Mouse (Mus musculus): ENCODE results near the gene Gm17018.

Gene Gm17018

DNA sequence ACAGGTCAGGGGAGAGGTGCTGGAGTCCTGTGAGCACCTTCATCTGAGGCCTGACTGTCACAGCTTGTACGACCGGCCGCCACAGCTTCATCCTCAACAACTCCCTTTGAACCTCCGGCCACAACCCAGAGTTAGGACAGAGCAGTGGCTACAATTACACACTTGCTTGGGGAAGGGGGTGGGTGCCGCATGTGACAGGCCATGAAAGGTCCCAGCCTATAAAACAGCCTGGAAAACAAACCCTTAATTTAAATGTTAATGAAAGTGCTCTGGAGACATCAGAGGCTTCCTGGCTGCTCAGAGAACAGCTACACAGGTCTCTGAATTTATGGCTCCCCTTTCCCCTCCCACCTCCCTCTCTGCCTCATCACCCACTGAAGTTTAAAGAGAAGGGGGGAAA, 61.7 kb downstream of the Gm17018 start:
- DNase-seq (ENCODE audit: low spot score in 2 of 2), result no peak

DNA sequence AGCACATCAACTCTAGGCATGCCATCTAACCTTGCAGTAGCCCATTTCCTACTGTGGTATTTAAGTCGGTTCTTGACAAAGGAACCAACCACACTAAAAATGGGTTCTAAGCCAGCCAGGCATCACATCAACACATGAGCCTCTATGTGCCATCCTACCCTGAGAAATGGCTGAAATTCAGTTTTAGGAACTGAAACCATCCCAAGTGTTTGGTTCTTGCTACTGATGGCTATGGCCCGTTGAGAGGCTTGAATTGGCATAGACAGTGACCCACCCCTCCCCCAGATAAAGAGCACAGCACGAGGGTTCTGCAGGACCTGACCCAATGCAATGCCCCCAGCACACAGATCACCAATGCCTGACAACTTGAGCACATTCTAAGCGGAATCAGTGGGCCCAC, 63.3 kb downstream of the Gm17018 start:
- DNase-seq (ENCODE audit: low spot score in 2 of 2), result no peak

DNA sequence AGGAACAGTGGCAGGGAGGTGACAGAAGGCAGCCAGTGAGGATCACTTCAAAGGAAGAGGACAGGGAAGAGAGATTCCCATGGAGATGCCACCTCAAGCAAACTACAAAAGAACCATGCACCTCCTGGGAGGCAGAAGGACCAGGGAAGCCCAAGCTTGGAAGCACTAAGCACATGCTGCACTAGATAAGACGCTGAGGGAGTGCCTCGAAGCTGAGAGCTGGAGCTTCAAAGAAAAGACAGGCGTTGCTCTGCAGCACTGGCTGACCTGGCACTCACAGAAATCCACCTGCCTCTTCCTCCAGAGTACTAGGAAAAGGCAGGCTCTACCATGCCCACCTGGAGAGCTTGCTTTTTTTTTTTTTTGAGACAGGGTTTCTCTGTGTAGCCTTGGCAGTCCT, 66.6 kb downstream of the Gm17018 start:
- no peak for DNase-seq (ENCODE audit: low spot score in 2 of 2)

- no peak for DNase-seq (ENCODE audit: low spot score in 2 of 2)
These were observed 68.2 kb downstream of the Gm17018 start for GRCm38 (mm10) chr19:45628649-45629048.

DNA sequence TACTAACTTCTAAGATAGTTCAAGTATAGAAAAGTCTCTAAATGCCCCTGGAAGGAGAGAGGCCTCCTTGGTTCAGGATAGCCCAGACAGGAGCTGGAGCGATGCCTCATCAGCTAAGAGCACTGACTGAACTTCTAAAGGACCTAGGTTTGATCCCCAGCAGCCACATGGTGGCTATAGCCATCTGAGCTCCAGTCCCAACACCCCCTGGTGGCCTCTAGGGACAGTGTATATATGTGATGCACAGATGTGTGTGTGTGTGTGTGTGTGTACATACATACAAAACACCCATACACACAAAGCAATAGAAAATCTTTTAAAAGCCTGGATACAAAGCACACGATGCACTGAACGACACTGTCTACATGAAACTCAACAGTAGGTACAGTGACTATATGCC, 68.8 kb downstream of the Gm17018 start:
- DNase-seq (ENCODE audit: low spot score in 2 of 2), result no peak
